Mouse (Mus musculus) MEL (cell line): Measurements from ENCODE around the gene Lmbrd2. TPM values are rescaled to one million over a fixed set of nuclear protein-coding genes. Genes with fewer than 3 reads are reported as not detected.

Experiments
- DNase-seq: peaks from one replicate; pipeline ENCODE4 v3.0.0; 2011; ENCODE audit warnings: low read depth, low spot score
- H3K27ac ChIP-seq: 2 replicates; pipeline ENCODE4 v1.5.1; 2012; ENCODE audit warnings: low read depth, mild to moderate bottlenecking, control low read depth, low read length, moderate library complexity; ENCODE audit not compliant: control insufficient read depth
- H3K27me3 ChIP-seq, 2 experiments: fragments of 150-350 bp in 1 of 2; sonication (generic) in 1 of 2; 2 replicates each; pipeline ENCODE4 v1.6.1; 2012; ENCODE audit warnings: low read length in 2 of 2, mild to moderate bottlenecking in 2 of 2, improper control_type of control experiment in 1 of 2, moderate library complexity in 1 of 2; ENCODE audit not compliant: insufficient read depth in 2 of 2, control insufficient read depth in 1 of 2
- H3K36me3 ChIP-seq, 2 experiments: 2 replicates each; pipeline ENCODE4 v1.6.1; 2012 to 2014; ENCODE audit warnings: low read length in 2 of 2, improper control_type of control experiment in 1 of 2, inconsistent platforms in 1 of 2, mild to moderate bottlenecking in 1 of 2; ENCODE audit not compliant: insufficient read depth in 2 of 2, control insufficient read depth in 1 of 2
- H3K4me1 ChIP-seq, 2 experiments: fragments of 150-350 bp in 1 of 2; sonication (generic) in 1 of 2; 2 replicates each; pipeline ENCODE4 v1.6.1; 2012; ENCODE audit warnings: low read length in 2 of 2, improper control_type of control experiment in 1 of 2, mild to moderate bottlenecking in 1 of 2; ENCODE audit not compliant: insufficient read depth in 2 of 2, control insufficient read depth in 1 of 2
- H3K4me3 ChIP-seq, 2 experiments: fragments of 150-350 bp in 1 of 2; sonication (generic) in 1 of 2; 2 replicates each; pipeline ENCODE4 v1.5.1; 2012; ENCODE audit warnings: low read depth in 2 of 2, low read length in 2 of 2, mild to moderate bottlenecking in 2 of 2, moderate library complexity in 2 of 2, control low read depth in 1 of 2, improper control_type of control experiment in 1 of 2; ENCODE audit not compliant: control insufficient read depth in 1 of 2, insufficient read depth in 1 of 2
- H3K79me2 ChIP-seq: 2 replicates; pipeline ENCODE4 v1.6.1; 2012; ENCODE audit warnings: mild to moderate bottlenecking, low read length, moderate library complexity; ENCODE audit not compliant: control insufficient read depth, poor library complexity, insufficient read depth
- H3K9ac ChIP-seq: 2 replicates; pipeline ENCODE4 v1.6.1; 2012; ENCODE audit warnings: low read depth, mild to moderate bottlenecking, control low read depth, low read length, moderate library complexity; ENCODE audit not compliant: control insufficient read depth, poor library complexity, severe bottlenecking
- H3K9me3 ChIP-seq: fragments of 150-350 bp; sonication (generic); replicated peaks from 2 replicates; pipeline ENCODE4 v1.6.1; 2012; ENCODE audit warnings: mild to moderate bottlenecking, low read length, improper control_type of control experiment, moderate library complexity; ENCODE audit not compliant: insufficient read depth
- BHLHE40 ChIP-seq: IDR thresholded peaks from 2 replicates; pipeline ENCODE4 v1.6.1; 2012; ENCODE audit warnings: low read depth, mild to moderate bottlenecking, inconsistent platforms, low read length, improper control_type of control experiment, borderline replicate concordance
- CTCF ChIP-seq, 3 experiments: IDR thresholded peaks in 2 of 3; conservative IDR thresholded peaks in 1 of 3; 2 replicates each; pipeline ENCODE4 v1.5.1; 2011 to 2012; ENCODE audit warnings: low read length in 3 of 3, low read depth in 2 of 3, mild to moderate bottlenecking in 2 of 3, improper control_type of control experiment in 1 of 3, inconsistent platforms in 1 of 3, mixed read lengths in 1 of 3, moderate library complexity in 1 of 3; ENCODE audit not compliant: control insufficient read depth in 1 of 3, insufficient read depth in 1 of 3, poor library complexity in 1 of 3, severe bottlenecking in 1 of 3
- E2F4 ChIP-seq: IDR thresholded peaks from 2 replicates; pipeline ENCODE4 v1.6.1; 2011; ENCODE audit warnings: low read depth, low read length, improper control_type of control experiment, borderline replicate concordance
- EP300 ChIP-seq, 2 experiments: IDR thresholded peaks; 2 replicates each; pipeline ENCODE4 v1.6.1; 2011; ENCODE audit warnings: improper control_type of control experiment in 2 of 2, low read length in 2 of 2, low read depth in 1 of 2, mild to moderate bottlenecking in 1 of 2
- ETS1 ChIP-seq: IDR thresholded peaks from 2 replicates; pipeline ENCODE4 v1.6.1; 2012; ENCODE audit warnings: low read depth, mild to moderate bottlenecking, inconsistent platforms, low read length, improper control_type of control experiment, moderate library complexity
- HCFC1 ChIP-seq: IDR thresholded peaks from 2 replicates; pipeline ENCODE4 v1.6.1; 2012; ENCODE audit warnings: low read depth, mild to moderate bottlenecking, inconsistent platforms, low read length, improper control_type of control experiment, moderate library complexity
- MAX ChIP-seq: IDR thresholded peaks from 2 replicates; pipeline ENCODE4 v1.6.1; 2011; ENCODE audit warnings: low read length, improper control_type of control experiment
- MAZ ChIP-seq: IDR thresholded peaks from 2 replicates; pipeline ENCODE4 v1.6.1; 2012; ENCODE audit warnings: low read depth, mild to moderate bottlenecking, inconsistent platforms, low read length, improper control_type of control experiment
- MXI1 ChIP-seq: IDR thresholded peaks from 2 replicates; pipeline ENCODE4 v1.6.1; 2011; ENCODE audit warnings: mild to moderate bottlenecking, low read depth, low read length, improper control_type of control experiment
- MYC ChIP-seq: IDR thresholded peaks from 2 replicates; pipeline ENCODE4 v1.6.1; 2011; ENCODE audit warnings: low read depth, mild to moderate bottlenecking, low read length, improper control_type of control experiment, moderate library complexity
- POLR2A ChIP-seq, 2 experiments: IDR thresholded peaks; 2 replicates each; pipeline ENCODE4 v1.6.1; 2011 to 2012; ENCODE audit warnings: low read length in 2 of 2, mild to moderate bottlenecking in 2 of 2, control low read depth in 1 of 2, improper control_type of control experiment in 1 of 2, low read depth in 1 of 2, moderate library complexity in 1 of 2; ENCODE audit not compliant: control insufficient read depth in 1 of 2, insufficient read depth in 1 of 2, poor library complexity in 1 of 2
- POLR2AphosphoS2 ChIP-seq: IDR thresholded peaks from 2 replicates; pipeline ENCODE4 v1.6.1; 2011; ENCODE audit warnings: low read length, improper control_type of control experiment
- RCOR1 ChIP-seq: IDR thresholded peaks from 2 replicates; pipeline ENCODE4 v1.6.1; 2012; ENCODE audit warnings: low read depth, mild to moderate bottlenecking, inconsistent platforms, low read length, improper control_type of control experiment
- TCF12 ChIP-seq: IDR thresholded peaks from 2 replicates; pipeline ENCODE4 v1.6.1; 2014; ENCODE audit warnings: low read depth, mild to moderate bottlenecking, inconsistent platforms, low read length, improper control_type of control experiment, moderate library complexity
- USF1 ChIP-seq: IDR thresholded peaks from 2 replicates; pipeline ENCODE4 v1.6.1; 2014; ENCODE audit warnings: low read depth, mild to moderate bottlenecking, inconsistent platforms, low read length, improper control_type of control experiment, moderate library complexity
- USF2 ChIP-seq, 2 experiments: IDR thresholded peaks; 2 replicates each; pipeline ENCODE4 v1.6.1; 2011 to 2012; ENCODE audit warnings: improper control_type of control experiment in 2 of 2, low read length in 2 of 2, borderline replicate concordance in 1 of 2, inconsistent platforms in 1 of 2, low read depth in 1 of 2, mild to moderate bottlenecking in 1 of 2; ENCODE audit not compliant: insufficient read depth in 1 of 2
- ZC3H11A ChIP-seq: IDR thresholded peaks from 2 replicates; pipeline ENCODE4 v1.6.1; 2012; ENCODE audit warnings: low read depth, mild to moderate bottlenecking, inconsistent platforms, low read length, improper control_type of control experiment
- ZNF384 ChIP-seq: IDR thresholded peaks from 2 replicates; pipeline ENCODE4 v1.6.1; 2012; ENCODE audit warnings: low read depth, mild to moderate bottlenecking, inconsistent platforms, low read length, improper control_type of control experiment
- polyA plus RNA-seq, 2 experiments: library from polyadenylated mRNA; stranded (reverse) in 1 of 2; unstranded in 1 of 2; fragments of >175 nt in 1 of 2; fragments of >200 nt in 1 of 2; gene quantifications; 2 replicates each; pipeline versions ENCODE4 v1.2.1 to v1.2.4; 2012; ENCODE audit warnings: low replicate concordance in 2 of 2, low read depth in 1 of 2; ENCODE audit not compliant: insufficient read length in 2 of 2, insufficient read depth in 1 of 2, missing spikeins in 1 of 2
- total RNA-seq: library from RNA; depleted of rRNA; stranded (reverse); fragments of 300-350 nt; gene quantifications from 2 replicates; pipeline ENCODE4 v1.2.3, GENCODE M21; 2012

Lmbrd2 gene
- total and polyA plus RNA-seq, 3 experiments, result 7.9 to 62.9 (median 8.2) TPM

- Histone ChIP-seq H3K4me3 (peak overlapping the region; percentile 64 to 84), H3K27me3 (no peaks in the 10 kb centered on the region), H3K36me3 (peaks cover 3 to 26% of the 10 kb centered on the region in 2 experiments), H3K79me2 (peaks cover 46% of the 10 kb centered on the region), H3K9me3 (no peaks in the 10 kb centered on the region), H3K9ac (peak overlapping the region; percentile 87), H3K4me1 (peaks cover 7 to 21% of the 10 kb centered on the region in 2 experiments), H3K27ac (peak overlapping the region; percentile 65)
- DNase-seq, result peak; percentile 59
- no peak for TF ChIP-seq HCFC1
- TF ChIP-seq ZNF384, result no peak
- TF ChIP-seq USF1, result 0 out of 2 replicates have a peak, but pooled peaks have one; percentile 22
- TF ChIP-seq POLR2A (IDR thresholded peaks at IDR 0.05; ENCODE audit: control insufficient read depth in 1 of 2, insufficient read depth in 1 of 2, low read depth in 1 of 2, low read length in 2 of 2, poor library complexity in 1 of 2), result no peak
- peak; percentile 51 for TF ChIP-seq MYC
- TF ChIP-seq CTCF (IDR thresholded peaks at IDR 0.05 in 2 of 3, conservative IDR thresholded peaks at IDR 0.05 in 1 of 3; ENCODE audit: control insufficient read depth in 1 of 3, insufficient read depth in 1 of 3, low read depth in 2 of 3, low read length in 3 of 3, poor library complexity in 1 of 3, severe bottlenecking in 1 of 3), result no peak
These were observed 903 bp upstream of the Lmbrd2 start for GRCm38 (mm10) chr15:9139447-9139846.

GRCm38 (mm10) chr15:9140684-9141171 is 378 bp downstream of the Lmbrd2 start:
- DNase-seq, result peak; percentile 87
- Histone ChIP-seq H3K27me3 (no peaks in the 10 kb centered on the region), H3K4me1 (peaks cover 7 to 21% of the 10 kb centered on the region in 2 experiments), H3K4me3 (peak overlapping the region; percentile 70 to 84), H3K79me2 (peaks cover 41% of the 10 kb centered on the region), H3K27ac (peak overlapping the region; percentile 18), H3K9me3 (no peaks in the 10 kb centered on the region), H3K36me3 (peaks cover 0 to 26% of the 10 kb centered on the region in 2 experiments), H3K9ac (peak overlapping the region; percentile 81)
- TF ChIP-seq EP300 (IDR thresholded peaks at IDR 0.05; ENCODE audit: low read depth in 1 of 2, low read length in 2 of 2) (0 out of 4 replicates have a peak, but pooled peaks of 1 of the 2 experiments have one; percentile 8), ZC3H11A (no peak), TCF12 (no peak), USF2 (IDR thresholded peaks at IDR 0.05; ENCODE audit: borderline replicate concordance in 1 of 2, insufficient read depth in 1 of 2, low read depth in 1 of 2, low read length in 2 of 2) (no peak), MYC (0 out of 2 replicates have a peak, but pooled peaks have one; percentile 14), POLR2A (IDR thresholded peaks at IDR 0.05; ENCODE audit: control insufficient read depth in 1 of 2, insufficient read depth in 1 of 2, low read depth in 1 of 2, low read length in 2 of 2, poor library complexity in 1 of 2) (0 out of 4 replicates have a peak, but pooled peaks of 1 of the 2 experiments have one; percentile 7), MXI1 (peak; percentile 58), POLR2AphosphoS2 (no peak), RCOR1 (no peak), BHLHE40 (no peak), E2F4 (no peak), MAZ (peak; percentile 33; the same call in 1 of the 2 replicates), ETS1 (no peak), HCFC1 (no peak), MAX (peak; percentile 55)
- TF ChIP-seq, all 39 proteins: peak for 6
